Mouse (Mus musculus): ENCODE measurements around the gene Gimap1. TPM values are rescaled to one million over a fixed set of nuclear protein-coding genes. Genes with fewer than 3 reads are reported as not detected.

Gene Gimap1
- polyA plus RNA-seq, 1 experiment from 2014 or later = 6.1 TPM

DNA sequence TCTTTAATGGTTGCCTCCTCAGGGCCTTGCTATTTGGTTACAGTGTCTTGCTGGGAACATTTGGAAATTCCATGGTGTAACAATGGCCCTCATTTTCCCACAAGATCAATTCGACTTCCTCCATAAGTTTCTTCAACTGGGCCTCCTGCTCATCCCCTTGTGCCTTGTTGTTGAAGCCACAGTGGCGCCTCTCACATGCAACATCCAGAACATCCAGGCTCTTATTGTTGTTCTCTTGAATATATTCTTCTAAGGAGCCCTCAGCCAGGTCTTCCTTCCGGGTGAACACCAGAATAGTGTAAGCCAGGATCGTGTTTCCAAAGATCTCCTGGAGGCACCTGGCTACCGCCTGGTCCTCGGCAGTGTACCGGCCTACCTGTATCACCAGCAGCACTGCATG lies 36.7 kb upstream of the Gimap1 start:
- WGBS = 89% methylated on average over 7 of the region's 7 CpGs
- Histone ChIP-seq H3K36me3 (ENCODE audit: control insufficient read depth, insufficient read depth, low read length) (no peaks in the 10 kb centered on the region), H3K27ac (ENCODE audit: low read depth, low read length) (no peak overlapping the region), H3K4me2 (replicated peaks; ENCODE audit: low read depth, low read length) (no peak overlapping the region), H3K27me3 (ENCODE audit: control insufficient read depth, insufficient read depth, low read length) (no peaks in the 10 kb centered on the region), H3K9me3 (ENCODE audit: control insufficient read depth, low read length) (no peaks in the 10 kb centered on the region), H3K4me1 (replicated peaks; ENCODE audit: control insufficient read depth, insufficient read depth, low read length) (no peaks in the 10 kb centered on the region), H3K9ac (ENCODE audit: low read depth, low read length) (no peak overlapping the region), H3K4me3 (ENCODE audit: low read depth, low read length) (no peak overlapping the region)
- no peak for ATAC-seq (ENCODE audit: low FRiP score)
- DNase-seq (ENCODE audit: low spot score) = no peak

DNA sequence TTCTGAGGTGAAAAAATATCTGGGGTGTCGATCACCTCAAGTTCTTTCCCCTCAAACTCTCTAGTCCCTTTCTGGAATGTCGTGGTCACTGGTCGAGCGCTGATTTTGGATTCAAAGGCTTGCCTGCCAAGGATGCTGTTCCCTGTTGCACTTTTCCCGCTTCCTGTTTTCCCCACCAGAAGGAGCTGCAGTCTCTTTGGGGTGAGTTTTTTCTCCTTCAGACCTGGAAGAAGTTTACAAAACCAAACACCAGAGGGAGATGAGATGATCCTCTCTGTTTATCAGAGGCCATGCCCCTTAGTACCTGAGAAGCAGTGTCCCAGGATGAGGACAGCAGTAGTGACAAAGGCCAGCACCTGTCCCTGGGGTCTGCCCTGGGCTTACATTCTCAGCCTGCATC lies 36.3 kb upstream of the Gimap1 start:
- Histone ChIP-seq H3K27me3 (ENCODE audit: control insufficient read depth, insufficient read depth, low read length) (no peaks in the 10 kb centered on the region), H3K27ac (ENCODE audit: low read depth, low read length) (no peak overlapping the region), H3K4me1 (replicated peaks; ENCODE audit: control insufficient read depth, insufficient read depth, low read length) (no peaks in the 10 kb centered on the region), H3K9me3 (ENCODE audit: control insufficient read depth, low read length) (no peaks in the 10 kb centered on the region), H3K4me3 (ENCODE audit: low read depth, low read length) (no peak overlapping the region), H3K36me3 (ENCODE audit: control insufficient read depth, insufficient read depth, low read length) (no peaks in the 10 kb centered on the region), H3K4me2 (replicated peaks; ENCODE audit: low read depth, low read length) (no peak overlapping the region), H3K9ac (ENCODE audit: low read depth, low read length) (no peak overlapping the region)
- 66% methylated on average over 5 of the region's 5 CpGs for WGBS
- ATAC-seq (ENCODE audit: low FRiP score) (no peak), DNase-seq (ENCODE audit: low spot score) (no peak)

DNA sequence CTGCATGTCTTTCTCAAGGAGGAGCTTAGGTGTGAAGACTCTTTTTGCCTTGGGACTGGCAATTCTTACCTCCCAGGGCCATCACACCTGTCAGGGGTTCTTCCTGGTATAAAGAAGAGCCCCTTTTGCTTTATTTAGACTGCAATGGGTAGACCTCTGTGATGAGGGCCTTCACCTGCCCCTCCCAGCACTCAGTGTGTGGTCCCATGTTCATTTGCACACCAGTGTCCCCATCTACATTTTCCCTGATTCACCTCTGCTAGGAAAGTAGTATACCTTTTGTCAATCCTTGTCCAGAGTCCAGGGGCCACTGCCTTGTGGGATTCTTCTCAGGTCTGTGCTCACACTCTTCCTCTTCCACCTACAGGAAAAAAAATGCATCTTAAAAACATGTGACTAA lies 34.7 kb upstream of the Gimap1 start:
- DNase-seq (ENCODE audit: low spot score) (no peak), ATAC-seq (ENCODE audit: low FRiP score) (no peak)
- no peak overlapping the region for H3K4me3 ChIP-seq (ENCODE audit: low read depth, low read length)
- no peaks in the 10 kb centered on the region for H3K9me3 ChIP-seq (ENCODE audit: control insufficient read depth, low read length)
- no peak overlapping the region for H3K27ac ChIP-seq (ENCODE audit: low read depth, low read length)
- no peak overlapping the region for H3K9ac ChIP-seq (ENCODE audit: low read depth, low read length)
- H3K27me3 ChIP-seq (ENCODE audit: control insufficient read depth, insufficient read depth, low read length) = no peaks in the 10 kb centered on the region
- no peak overlapping the region for H3K4me2 ChIP-seq (replicated peaks; ENCODE audit: low read depth, low read length)
- no peaks in the 10 kb centered on the region for H3K36me3 ChIP-seq (ENCODE audit: control insufficient read depth, insufficient read depth, low read length)
- H3K4me1 ChIP-seq (replicated peaks; ENCODE audit: control insufficient read depth, insufficient read depth, low read length) = no peaks in the 10 kb centered on the region

DNA sequence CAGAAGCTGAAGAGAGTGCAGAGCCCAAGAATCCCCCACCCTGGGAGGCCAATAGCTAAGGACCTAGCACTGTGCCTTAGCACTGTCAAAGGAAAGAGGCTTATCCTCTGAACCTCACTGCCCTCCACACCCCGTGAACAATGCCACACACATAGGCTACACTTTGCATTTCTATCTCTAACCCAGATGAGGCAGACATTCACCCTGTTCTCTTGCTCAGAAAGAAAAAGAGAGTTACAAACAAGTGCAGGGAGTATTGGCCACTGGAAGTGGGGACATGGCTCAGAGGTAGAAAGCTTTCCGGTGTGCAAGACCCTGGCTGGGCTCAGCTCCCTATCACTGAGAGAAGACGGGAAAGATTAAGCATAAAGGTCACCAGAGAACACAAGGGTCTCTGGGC lies 32.7 kb upstream of the Gimap1 start:
- WGBS = 58% methylated on average over 3 of the region's 3 CpGs

DNA sequence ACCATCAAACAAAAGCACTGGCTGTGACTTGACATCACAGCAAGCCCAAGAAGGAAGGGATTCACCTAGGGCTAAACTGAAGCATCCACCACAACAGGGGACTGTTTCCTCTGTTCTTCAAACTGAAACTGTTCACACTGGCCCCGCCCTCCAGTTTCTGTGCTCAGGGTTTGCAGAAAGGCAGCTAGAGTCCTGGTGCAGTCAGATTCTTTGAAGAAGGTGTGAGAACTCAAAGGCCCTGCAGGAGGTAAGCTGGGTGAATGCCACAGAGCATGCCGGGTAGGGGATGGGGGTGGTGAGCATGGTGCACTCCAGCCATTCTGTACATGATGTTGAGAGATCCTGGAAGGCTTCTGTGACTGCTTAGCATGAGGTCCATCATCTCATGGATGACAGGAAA lies 20.4 kb upstream of the Gimap1 start, which contains the start of the genes Gm28053 and Gimap7:
Gene Gm28053, plus strand, starts transcription at position 153 of the 400 bp plus-strand sequence.
Gene Gimap7, plus strand, starts transcription at position 167 of the 400 bp plus-strand sequence.
- H3K27me3 ChIP-seq (ENCODE audit: control insufficient read depth, insufficient read depth, low read length) = no peaks in the 10 kb centered on the region
- H3K4me2 ChIP-seq (replicated peaks; ENCODE audit: low read depth, low read length) = no peak within 1 kb of the TSS
- H3K4me1 ChIP-seq (replicated peaks; ENCODE audit: control insufficient read depth, insufficient read depth, low read length) = no peaks in the 10 kb centered on the region
- DNase-seq (ENCODE audit: low spot score) = no peak
- 63% methylated on average over 2 of the region's 2 CpGs for WGBS
- ATAC-seq (ENCODE audit: low FRiP score) = no peak
- no peaks in the 10 kb centered on the region for H3K9me3 ChIP-seq (ENCODE audit: control insufficient read depth, low read length)
- no peaks in the 10 kb centered on the region for H3K36me3 ChIP-seq (ENCODE audit: control insufficient read depth, insufficient read depth, low read length)
- H3K9ac ChIP-seq (ENCODE audit: low read depth, low read length) = no peak within 1 kb of the TSS
- H3K4me3 ChIP-seq (ENCODE audit: low read depth, low read length) = no peak within 1 kb of the TSS
- H3K27ac ChIP-seq (ENCODE audit: low read depth, low read length) = no peak within 1 kb of the TSS

More for the DNA sequence above, 32.7 kb upstream of the Gimap1 start:
- Histone ChIP-seq H3K4me2 (replicated peaks; ENCODE audit: low read depth, low read length) (no peak overlapping the region), H3K4me1 (replicated peaks; ENCODE audit: control insufficient read depth, insufficient read depth, low read length) (no peaks in the 10 kb centered on the region), H3K9ac (ENCODE audit: low read depth, low read length) (no peak overlapping the region), H3K4me3 (ENCODE audit: low read depth, low read length) (no peak overlapping the region), H3K27me3 (ENCODE audit: control insufficient read depth, insufficient read depth, low read length) (no peaks in the 10 kb centered on the region), H3K27ac (ENCODE audit: low read depth, low read length) (no peak overlapping the region), H3K36me3 (ENCODE audit: control insufficient read depth, insufficient read depth, low read length) (no peaks in the 10 kb centered on the region), H3K9me3 (ENCODE audit: control insufficient read depth, low read length) (no peaks in the 10 kb centered on the region)
- ATAC-seq (ENCODE audit: low FRiP score) (no peak), DNase-seq (ENCODE audit: low spot score) (no peak)

DNA sequence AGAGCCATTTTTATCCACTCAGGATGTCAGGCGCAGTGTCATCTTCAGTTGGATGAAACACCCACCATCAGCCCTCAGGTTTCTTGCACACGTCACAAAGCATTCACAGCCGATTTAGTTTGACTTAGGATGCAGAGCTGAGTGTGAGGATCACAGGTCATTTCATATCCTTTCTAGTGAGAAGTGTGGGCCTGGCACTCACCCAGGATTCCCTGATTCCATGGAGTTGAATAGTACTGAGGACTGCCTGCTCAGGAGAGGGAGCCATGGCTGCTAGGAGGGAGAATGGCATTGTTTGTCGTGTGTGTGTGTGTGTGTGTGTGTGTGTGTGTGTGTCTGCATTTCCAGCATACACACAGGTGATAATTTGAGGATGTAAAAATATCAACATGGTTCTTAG lies 18.5 kb upstream of the Gimap1 start:
- 94% methylated on average over 4 of the region's 4 CpGs for WGBS
- H3K27me3 ChIP-seq (ENCODE audit: control insufficient read depth, insufficient read depth, low read length) = no peaks in the 10 kb centered on the region
- DNase-seq (ENCODE audit: low spot score) (no peak), ATAC-seq (ENCODE audit: low FRiP score) (no peak)
- H3K9ac ChIP-seq (ENCODE audit: low read depth, low read length) = no peak overlapping the region
- H3K4me1 ChIP-seq (replicated peaks; ENCODE audit: control insufficient read depth, insufficient read depth, low read length) = no peaks in the 10 kb centered on the region
- H3K4me3 ChIP-seq (ENCODE audit: low read depth, low read length) = no peak overlapping the region
- H3K27ac ChIP-seq (ENCODE audit: low read depth, low read length) = no peak overlapping the region
- no peak overlapping the region for H3K4me2 ChIP-seq (replicated peaks; ENCODE audit: low read depth, low read length)
- H3K36me3 ChIP-seq (ENCODE audit: control insufficient read depth, insufficient read depth, low read length) = no peaks in the 10 kb centered on the region
- H3K9me3 ChIP-seq (ENCODE audit: control insufficient read depth, low read length) = no peaks in the 10 kb centered on the region

DNA sequence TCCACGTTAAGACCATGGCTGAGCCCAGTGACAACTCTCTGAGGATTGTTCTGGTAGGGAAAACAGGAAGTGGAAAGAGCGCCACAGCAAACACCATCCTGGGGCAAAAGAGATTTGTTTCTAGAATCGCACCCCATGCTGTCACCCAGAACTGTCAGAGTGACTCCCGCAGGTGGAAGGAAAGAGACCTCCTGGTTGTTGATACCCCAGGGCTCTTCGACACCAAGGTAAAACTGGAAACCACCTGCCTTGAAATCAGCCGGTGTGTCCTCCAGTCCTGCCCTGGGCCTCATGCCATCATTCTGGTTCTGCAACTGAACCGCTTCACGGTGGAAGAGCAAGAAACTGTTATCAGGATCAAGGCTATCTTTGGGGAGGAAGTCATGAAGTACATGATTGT lies 15.4 kb upstream of the Gimap1 start:
- Histone ChIP-seq H3K4me3 (ENCODE audit: low read depth, low read length) (no peak overlapping the region), H3K4me2 (replicated peaks; ENCODE audit: low read depth, low read length) (no peak overlapping the region), H3K9me3 (ENCODE audit: control insufficient read depth, low read length) (no peaks in the 10 kb centered on the region), H3K4me1 (replicated peaks; ENCODE audit: control insufficient read depth, insufficient read depth, low read length) (no peaks in the 10 kb centered on the region), H3K27me3 (ENCODE audit: control insufficient read depth, insufficient read depth, low read length) (no peaks in the 10 kb centered on the region), H3K27ac (ENCODE audit: low read depth, low read length) (no peak overlapping the region), H3K36me3 (ENCODE audit: control insufficient read depth, insufficient read depth, low read length) (no peaks in the 10 kb centered on the region), H3K9ac (ENCODE audit: low read depth, low read length) (no peak overlapping the region)
- 89% methylated on average over 8 of the region's 8 CpGs for WGBS
- no peak for DNase-seq (ENCODE audit: low spot score)
- ATAC-seq (ENCODE audit: low FRiP score) = no peak

DNA sequence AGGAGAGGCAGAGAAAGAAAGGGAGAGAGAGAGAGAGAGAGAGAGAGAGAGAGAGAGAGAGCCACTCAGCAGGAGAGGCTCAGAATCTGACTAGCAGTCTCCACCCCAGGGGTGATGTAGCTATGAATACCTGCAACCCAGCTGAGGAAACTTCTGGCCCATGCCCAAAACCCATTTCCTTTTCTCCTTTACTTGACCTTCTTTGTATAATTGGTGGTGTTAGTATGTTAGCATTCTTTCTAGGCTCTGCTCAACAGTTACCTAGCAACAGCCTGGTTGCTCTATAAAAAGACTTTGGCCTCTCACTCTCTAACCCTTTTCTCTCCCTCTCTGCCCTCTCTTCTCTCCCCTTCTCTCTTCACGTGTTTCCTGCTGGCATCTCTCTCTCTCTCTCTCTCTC lies 13.4 kb upstream of the Gimap1 start:
- no peak overlapping the region for H3K4me3 ChIP-seq (ENCODE audit: low read depth, low read length)
- no peaks in the 10 kb centered on the region for H3K9me3 ChIP-seq (ENCODE audit: control insufficient read depth, low read length)
- no peaks in the 10 kb centered on the region for H3K27me3 ChIP-seq (ENCODE audit: control insufficient read depth, insufficient read depth, low read length)
- DNase-seq (ENCODE audit: low spot score) (no peak), ATAC-seq (ENCODE audit: low FRiP score) (no peak)
- H3K9ac ChIP-seq (ENCODE audit: low read depth, low read length) = no peak overlapping the region
- no peaks in the 10 kb centered on the region for H3K36me3 ChIP-seq (ENCODE audit: control insufficient read depth, insufficient read depth, low read length)
- no peak overlapping the region for H3K27ac ChIP-seq (ENCODE audit: low read depth, low read length)
- 14% methylated on average over 1 of the region's 1 CpGs for WGBS
- no peaks in the 10 kb centered on the region for H3K4me1 ChIP-seq (replicated peaks; ENCODE audit: control insufficient read depth, insufficient read depth, low read length)
- no peak overlapping the region for H3K4me2 ChIP-seq (replicated peaks; ENCODE audit: low read depth, low read length)

DNA sequence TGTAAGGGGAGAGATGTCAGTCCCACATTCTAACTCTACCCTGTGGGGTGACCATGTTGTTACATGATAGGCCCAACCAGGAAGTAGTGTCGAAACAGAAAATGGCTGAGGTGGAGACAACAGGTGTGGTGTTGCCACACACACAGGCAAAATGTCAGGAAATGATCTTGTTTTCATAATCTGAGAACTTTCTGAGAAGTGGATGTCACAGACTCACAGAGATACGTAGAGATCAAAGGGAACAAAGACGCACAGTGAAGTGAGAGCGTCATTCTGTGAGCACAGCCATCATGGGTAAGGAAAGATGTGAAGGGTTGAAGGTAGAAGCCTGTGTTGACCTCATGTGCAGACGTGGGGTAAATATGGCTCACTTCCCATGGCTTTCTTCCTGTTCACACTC lies 11.1 kb upstream of the Gimap1 start:
- no peak overlapping the region for H3K4me2 ChIP-seq (replicated peaks; ENCODE audit: low read depth, low read length)
- WGBS = 89% methylated on average over 5 of the region's 5 CpGs
- H3K9me3 ChIP-seq (ENCODE audit: control insufficient read depth, low read length) = no peaks in the 10 kb centered on the region
- no peaks in the 10 kb centered on the region for H3K4me1 ChIP-seq (replicated peaks; ENCODE audit: control insufficient read depth, insufficient read depth, low read length)
- H3K4me3 ChIP-seq (ENCODE audit: low read depth, low read length) = no peak overlapping the region
- no peaks in the 10 kb centered on the region for H3K36me3 ChIP-seq (ENCODE audit: control insufficient read depth, insufficient read depth, low read length)
- no peaks in the 10 kb centered on the region for H3K27me3 ChIP-seq (ENCODE audit: control insufficient read depth, insufficient read depth, low read length)
- no peak overlapping the region for H3K27ac ChIP-seq (ENCODE audit: low read depth, low read length)
- DNase-seq (ENCODE audit: low spot score) = no peak
- no peak overlapping the region for H3K9ac ChIP-seq (ENCODE audit: low read depth, low read length)
- ATAC-seq (ENCODE audit: low FRiP score) = no peak
